Mouse (Mus musculus) kidney, embryonic 16.5 days (tissue): Measurements from ENCODE around the gene Krtap5-4. TPM values are rescaled to one million over a fixed set of nuclear protein-coding genes. Genes with fewer than 3 reads are reported as not detected.
A peak's percentile ranks its signal among the peaks of the same experiment; 100 is the strongest.
"Not testable (repeated sequence)": the region's sequence is repeated elsewhere in the genome, so short reads cannot be mapped to it uniquely, and the experiment has no call there.

Experiments
- ATAC-seq: fragments of 200-750 bp; cut with Nextera tagmentation; 2 replicates; pipeline ENCODE4 v1.8.0; 2017; ENCODE audit warnings: moderate TSS enrichment; ENCODE audit not compliant: low FRiP score, low TSS enrichment
- H3K27ac ChIP-seq: fragments of 300-500 bp; sonication (generic); 2 replicates; pipeline ENCODE4 v1.5.1; 2014; ENCODE audit warnings: low read length
- H3K27me3 ChIP-seq: fragments of 300-500 bp; sonication (generic); 2 replicates; pipeline ENCODE4 v1.6.1; 2014; ENCODE audit warnings: low read length, control low read depth, mixed read lengths; ENCODE audit not compliant: insufficient read depth
- H3K36me3 ChIP-seq: fragments of 300-500 bp; sonication (generic); 2 replicates; pipeline ENCODE4 v1.6.1; 2014; ENCODE audit warnings: low read length, control low read depth, mixed read lengths; ENCODE audit not compliant: insufficient read depth
- H3K4me1 ChIP-seq: fragments of 300-500 bp; sonication (generic); 2 replicates; pipeline ENCODE4 v1.6.1; 2014; ENCODE audit warnings: low read length, control low read depth, mixed read lengths; ENCODE audit not compliant: insufficient read depth
- H3K4me2 ChIP-seq: fragments of 300-500 bp; sonication (generic); replicated peaks from 2 replicates; pipeline ENCODE4 v1.6.1; 2014; ENCODE audit warnings: low read depth, low read length
- H3K4me3 ChIP-seq: fragments of 300-500 bp; sonication (generic); 2 replicates; pipeline ENCODE4 v1.5.1; 2014; ENCODE audit warnings: mild to moderate bottlenecking, low read length
- H3K9ac ChIP-seq: fragments of 300-500 bp; sonication (generic); replicated peaks from 2 replicates; pipeline ENCODE4 v1.6.1; 2014; ENCODE audit warnings: low read length
- H3K9me3 ChIP-seq: fragments of 300-500 bp; sonication (generic); 2 replicates; pipeline ENCODE4 v1.6.1; 2016; ENCODE audit warnings: low read length, control low read depth
- WGBS: fragments of 180-500 bp; shearing (Covaris S2); extraction: QIAGEN DNeasy Blood & Tissue Kit; methylation state at CpG from one replicate; pipeline ENCODE4 v1.1.7; 2014; 5-methylcytosine and 5-hydroxymethylcytosine counted together
- polyA plus RNA-seq: library from polyadenylated mRNA; unstranded; fragments of >200 nt; fragmentation: Nextera tagmentation; extraction: Ambion mirVana; gene quantifications from 2 replicates; pipeline ENCODE4 v1.2.1, GENCODE M21; 2015

The Krtap5-4 gene
- polyA plus RNA-seq, 1 experiment from 2014 or later, result not detected

- H3K4me2 ChIP-seq, result no peak overlapping the region
- H3K27ac ChIP-seq, result peak overlapping the region; percentile 51; the same call in 1 of the 2 replicates
- no peak overlapping the region for H3K4me3 ChIP-seq
- no peaks in the 10 kb centered on the region for H3K9me3 ChIP-seq
- H3K36me3 ChIP-seq, result no peaks in the 10 kb centered on the region
- H3K9ac ChIP-seq, result peak overlapping the region; percentile 29; the same call in 1 of the 2 replicates
- 0 out of 2 replicates have a peak, but pooled peaks have one; percentile 25 for ATAC-seq
- H3K27me3 ChIP-seq, result no peaks in the 10 kb centered on the region
- 18% methylated on average over 2 of the region's 2 CpGs for WGBS
- peaks cover 15% of the 10 kb centered on the region for H3K4me1 ChIP-seq
Measured at GRCm38 (mm10) chr7:142320906-142321305, 17.6 kb downstream of the Krtap5-4 start.

- not testable (repeated sequence) for H3K4me2 ChIP-seq, H3K9ac ChIP-seq, H3K36me3 ChIP-seq, H3K27ac ChIP-seq, H3K4me3 ChIP-seq, H3K9me3 ChIP-seq, H3K27me3 ChIP-seq, ATAC-seq
- 63% methylated on average over 4 of the region's 10 CpGs for WGBS
- peaks cover 15% of the 10 kb centered on the region for H3K4me1 ChIP-seq
Measured at GRCm38 (mm10) chr7:142321637-142322306, 18.4 kb downstream of the Krtap5-4 start.

- Histone ChIP-seq H3K9ac (no peak overlapping the region), H3K27me3 (no peaks in the 10 kb centered on the region), H3K36me3 (no peaks in the 10 kb centered on the region), H3K9me3 (no peaks in the 10 kb centered on the region), H3K4me3 (no peak overlapping the region), H3K27ac (no peak overlapping the region), H3K4me2 (no peak overlapping the region), H3K4me1 (peaks cover 15% of the 10 kb centered on the region)
- no peak for ATAC-seq
- WGBS, result 79% methylated on average over 6 of the region's 6 CpGs
Measured at GRCm38 (mm10) chr7:142322641-142323040, 19.3 kb downstream of the Krtap5-4 start.

GRCm38 (mm10) chr7:142323396-142324117 lies 20.2 kb downstream of the Krtap5-4 start:
- H3K9me3 ChIP-seq, result no peaks in the 10 kb centered on the region
- WGBS, result 88% methylated on average over 12 of the region's 12 CpGs
- H3K4me3 ChIP-seq, result no peak overlapping the region
- no peak overlapping the region for H3K4me2 ChIP-seq
- H3K27ac ChIP-seq, result no peak overlapping the region
- no peaks in the 10 kb centered on the region for H3K36me3 ChIP-seq
- H3K9ac ChIP-seq, result no peak overlapping the region
- H3K27me3 ChIP-seq, result no peaks in the 10 kb centered on the region
- H3K4me1 ChIP-seq, result peaks cover 16% of the 10 kb centered on the region
- no peak for ATAC-seq

GRCm38 (mm10) chr7:142326714-142327445 lies 23.5 kb downstream of the Krtap5-4 start:
- no peak overlapping the region for H3K4me2 ChIP-seq
- H3K4me3 ChIP-seq, result no peak overlapping the region
- H3K27ac ChIP-seq, result peak overlapping the region; percentile 55; the same call in 1 of the 2 replicates
- no peaks in the 10 kb centered on the region for H3K27me3 ChIP-seq
- H3K9ac ChIP-seq, result no peak overlapping the region
- H3K4me1 ChIP-seq, result peaks cover 15% of the 10 kb centered on the region
- H3K36me3 ChIP-seq, result no peaks in the 10 kb centered on the region
- no peaks in the 10 kb centered on the region for H3K9me3 ChIP-seq
- ATAC-seq, result no peak
- WGBS, result 48% methylated on average over 9 of the region's 9 CpGs

DNA sequence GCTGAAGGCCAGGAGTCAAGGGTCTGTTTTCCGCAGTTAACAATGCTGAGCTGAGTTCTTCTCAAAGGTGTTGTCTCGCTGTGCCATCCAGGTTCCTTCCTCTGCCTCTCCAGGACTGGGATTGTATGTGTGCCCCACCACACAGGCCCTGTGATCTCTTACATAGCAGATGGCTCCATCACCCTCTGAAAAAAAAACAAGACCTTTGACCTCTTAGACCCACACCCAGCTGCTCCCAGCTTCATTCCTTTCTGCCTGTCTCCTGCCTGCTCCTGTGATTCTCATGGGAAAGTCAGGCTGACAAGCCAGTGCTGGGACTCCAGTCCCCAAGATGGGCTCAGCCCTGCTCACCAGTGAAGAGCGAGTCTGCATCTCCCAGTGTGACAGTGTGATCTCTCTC lies 25.2 kb downstream of the Krtap5-4 start:
- ATAC-seq, result no peak
- H3K4me1 ChIP-seq, result peaks cover 15% of the 10 kb centered on the region
- no peak overlapping the region for H3K4me2 ChIP-seq
- no peak overlapping the region for H3K4me3 ChIP-seq
- no peak overlapping the region for H3K27ac ChIP-seq
- no peak overlapping the region for H3K9ac ChIP-seq
- WGBS, result 50% methylated on average over 3 of the region's 3 CpGs
- H3K9me3 ChIP-seq, result no peaks in the 10 kb centered on the region
- H3K36me3 ChIP-seq, result no peaks in the 10 kb centered on the region
- no peaks in the 10 kb centered on the region for H3K27me3 ChIP-seq

DNA sequence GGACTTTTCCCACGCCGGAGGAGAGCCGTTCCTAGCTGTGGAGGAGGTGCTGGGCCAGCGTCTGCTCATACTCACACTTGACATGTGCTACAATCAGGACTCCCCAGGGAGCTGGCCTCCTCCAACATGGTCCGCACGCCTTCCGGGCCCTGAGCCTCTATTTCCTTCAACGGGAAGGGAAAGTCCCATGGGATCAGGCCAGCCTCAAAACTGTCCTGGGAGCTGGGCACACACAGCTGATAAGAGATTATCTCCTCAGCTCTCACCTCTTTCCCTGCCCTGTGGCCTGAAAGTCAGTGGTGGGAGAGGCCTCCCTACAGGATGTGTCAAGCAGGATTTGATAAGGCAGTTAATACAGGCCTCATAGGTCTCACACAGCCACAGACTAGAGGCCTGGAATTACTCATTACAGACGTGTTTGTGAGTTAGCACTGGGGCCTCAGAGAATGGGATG lies 26.9 kb downstream of the Krtap5-4 start:
- Histone ChIP-seq H3K4me3 (no peak overlapping the region), H3K9ac (peak overlapping the region; percentile 32; the same call in 1 of the 2 replicates), H3K4me1 (peaks cover 15% of the 10 kb centered on the region), H3K27ac (peak overlapping the region; percentile 48; the same call in 1 of the 2 replicates), H3K36me3 (no peaks in the 10 kb centered on the region), H3K4me2 (no peak overlapping the region), H3K9me3 (no peaks in the 10 kb centered on the region), H3K27me3 (no peaks in the 10 kb centered on the region)
- 28% methylated on average over 9 of the region's 9 CpGs for WGBS
- peak; percentile 74 for ATAC-seq

GRCm38 (mm10) chr7:142331281-142331680 lies 27.9 kb downstream of the Krtap5-4 start:
- Histone ChIP-seq H3K4me3 (no peak overlapping the region), H3K4me2 (no peak overlapping the region), H3K36me3 (no peaks in the 10 kb centered on the region), H3K9ac (no peak overlapping the region), H3K9me3 (no peaks in the 10 kb centered on the region), H3K4me1 (peaks cover 15% of the 10 kb centered on the region), H3K27ac (no peak overlapping the region), H3K27me3 (no peaks in the 10 kb centered on the region)
- WGBS, result 83% methylated on average over 4 of the region's 4 CpGs
- no peak for ATAC-seq

GRCm38 (mm10) chr7:142332741-142333140 lies 29.4 kb downstream of the Krtap5-4 start:
- not testable (repeated sequence) for H3K36me3 ChIP-seq, ATAC-seq, H3K27me3 ChIP-seq, H3K4me2 ChIP-seq, H3K9me3 ChIP-seq, H3K9ac ChIP-seq, H3K27ac ChIP-seq, H3K4me3 ChIP-seq
- peaks cover 15% of the 10 kb centered on the region for H3K4me1 ChIP-seq
- 97% methylated on average over 3 of the region's 9 CpGs for WGBS
